Mouse (Mus musculus) megakaryocyte, adult 5-6 weeks (primary cell): ENCODE results near the gene Zfp935. TPM values are rescaled to one million over a fixed set of nuclear protein-coding genes. Genes with fewer than 3 reads are reported as not detected.
"Not testable (repeated sequence)": the region's sequence is repeated elsewhere in the genome, so short reads cannot be mapped to it uniquely, and the experiment has no call there.

ENCODE experiments used
- ATAC-seq: 2 replicates; pipeline ENCODE4 v1.8.0; 2016; ENCODE audit warnings: mild to moderate bottlenecking, inconsistent platforms; ENCODE audit not compliant: poor library complexity, severe bottlenecking
- total RNA-seq, 2 experiments: library from RNA; stranded (forward) in 1 of 2; stranded (reverse) in 1 of 2; fragments of 153-499, 151-499 nt in 1 of 2; fragments of 221-1000, 200-1000 nt in 1 of 2; gene quantifications; 2 replicates each; pipeline versions ENCODE4 v1.2.3 to v1.2.4; 2015 to 2017

Gene Zfp935
- not detected in 2 replicates for total RNA-seq (2015)
- total RNA-seq (2017): not detected in 2 replicates

GRCm38 (mm10) chr13:62558189-62559110 lies at the start of gene Zfp935:
TSS of gene Zfp935 (minus strand) at chr13:62558511.
- peak; percentile 77 for ATAC-seq

- not testable (repeated sequence) for ATAC-seq
Observed at GRCm38 (mm10) chr13:62571099-62571498, 12.8 kb upstream of the Zfp935 start, which contains the start of gene Zfp934. TSS of gene Zfp934 (minus strand) at chr13:62571199.

DNA sequence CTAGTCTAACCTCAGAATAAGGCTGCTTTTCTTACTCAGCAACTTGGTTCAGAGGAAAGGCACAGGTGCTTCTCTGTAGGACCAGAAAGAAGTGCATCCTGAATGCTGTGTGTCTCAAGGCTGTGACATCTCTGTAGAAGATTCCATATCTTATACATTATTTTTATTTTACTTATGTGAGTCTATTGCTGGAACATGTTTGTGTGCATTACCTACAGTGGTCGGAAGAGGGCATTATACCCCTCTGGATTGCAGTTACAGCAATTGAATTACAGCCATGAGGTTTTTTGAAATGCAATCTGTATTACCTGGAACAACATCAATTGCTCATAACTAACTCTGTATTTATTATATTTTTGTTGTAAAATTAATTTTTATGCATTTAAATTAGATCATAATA lies 3.4 kb upstream of the Zfp935 start:
- ATAC-seq: not testable (repeated sequence)

- not testable (repeated sequence) for ATAC-seq
Observed at GRCm38 (mm10) chr13:62530129-62530528, 28.2 kb downstream of the Zfp935 start.

DNA sequence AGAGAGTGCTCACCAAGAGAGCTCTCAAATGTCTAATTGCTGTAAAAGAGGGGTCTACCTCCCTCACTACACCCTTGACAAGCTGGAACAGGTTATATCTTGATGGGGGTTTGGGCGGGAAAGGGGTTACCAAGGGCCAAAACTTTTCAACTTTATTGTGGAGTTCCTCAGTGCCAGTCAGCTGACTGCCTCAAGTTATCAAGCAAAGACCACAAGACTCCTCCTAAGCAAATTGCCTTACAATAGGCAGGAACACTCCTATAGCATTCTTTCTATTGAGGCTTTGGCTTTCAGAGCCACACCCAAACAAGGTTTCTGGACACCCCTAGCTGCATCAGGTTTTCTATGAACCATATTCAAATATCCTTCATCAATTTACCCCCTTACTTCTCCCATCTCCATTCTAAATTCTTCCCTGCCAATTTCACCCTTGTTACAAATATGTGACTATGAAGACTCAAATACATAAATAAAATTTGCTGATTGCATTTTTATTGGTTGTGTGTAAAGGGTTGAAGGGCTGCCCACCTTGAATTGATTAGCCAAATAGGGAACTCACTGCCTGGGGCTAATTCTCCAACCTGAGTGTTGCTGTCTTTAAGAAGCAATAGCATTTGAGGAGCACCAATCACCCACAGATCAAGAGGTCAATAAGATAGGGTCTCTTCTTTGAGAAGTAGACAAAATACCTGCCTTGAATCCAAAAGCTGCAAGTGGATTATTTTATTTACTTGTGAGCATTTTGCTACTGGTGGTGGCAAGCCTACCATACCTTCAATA lies 47.5 kb downstream of the Zfp935 start:
- not testable (repeated sequence) for ATAC-seq

- not testable (repeated sequence) for ATAC-seq
Observed at GRCm38 (mm10) chr13:62472661-62473060, 85.7 kb downstream of the Zfp935 start.

DNA sequence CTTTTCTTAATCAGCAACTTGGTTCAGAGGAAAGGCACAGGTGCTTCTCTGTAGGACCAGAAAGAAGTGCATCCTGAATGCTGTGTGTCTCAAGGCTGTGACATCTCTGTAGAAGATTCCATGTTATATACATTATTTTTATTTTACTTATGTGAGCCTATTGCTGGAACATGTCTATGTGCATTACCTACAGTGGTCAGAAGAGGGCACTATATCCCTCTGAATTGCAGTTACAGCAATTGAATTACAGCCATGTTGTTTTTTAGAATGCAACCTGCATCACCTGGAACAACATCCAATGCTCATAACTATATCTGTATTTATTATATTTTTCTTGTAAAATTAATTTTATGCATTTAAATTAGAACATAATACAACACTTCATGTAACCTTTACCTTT lies 88.4 kb downstream of the Zfp935 start:
- peak; percentile 72 for ATAC-seq

DNA sequence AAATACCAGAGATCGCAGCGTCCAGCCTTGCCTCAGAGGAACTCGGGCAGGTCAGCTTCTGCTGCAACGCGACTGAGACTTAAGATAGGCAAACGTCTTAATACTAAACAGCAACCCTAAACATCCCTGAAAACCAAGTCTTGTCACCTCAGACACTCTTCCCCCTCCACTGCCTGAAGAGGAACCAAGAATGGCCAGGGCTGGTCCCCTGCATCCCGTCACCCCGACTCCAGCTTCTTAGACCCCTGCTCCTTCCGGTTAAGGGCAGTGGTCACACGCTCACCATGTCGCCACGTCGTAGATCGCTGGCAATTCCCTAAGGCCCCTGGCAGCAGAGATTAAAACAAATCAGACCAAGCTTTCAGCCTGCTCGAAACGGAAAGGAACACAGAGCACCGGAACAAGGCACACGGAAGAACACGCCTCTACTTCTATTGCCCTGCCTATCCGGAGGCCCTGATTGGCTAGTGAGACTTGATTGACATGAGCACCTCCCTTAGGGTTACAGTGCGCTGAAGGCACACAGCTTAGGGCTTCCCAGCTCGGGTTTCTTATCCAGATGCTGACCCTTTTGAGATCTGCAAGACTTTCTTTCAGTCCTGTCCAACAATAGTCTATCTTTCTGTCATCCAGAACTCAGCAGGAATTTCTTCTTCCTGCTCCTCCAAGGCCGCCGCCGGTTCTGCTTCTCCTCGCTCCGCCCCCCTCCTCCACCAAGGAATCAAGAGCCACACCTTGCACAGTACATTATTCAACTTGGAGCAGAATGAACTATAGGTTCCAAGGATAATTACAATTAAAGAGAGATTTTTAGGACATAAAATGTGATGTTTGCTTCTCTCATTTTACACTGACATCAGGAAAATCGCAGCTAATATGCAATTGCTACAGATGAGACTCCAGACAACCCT lies 91.6 kb downstream of the Zfp935 start, which contains the start of gene Gm49359:
Gene Gm49359, minus strand, starts transcription at position 409 of the 911 bp plus-strand sequence.
- ATAC-seq: peak; percentile 100

Other genes starting within 250 kb of the Zfp935 start
- gene Gm3604, start 175.3 kb downstream of the Zfp935 start, total RNA-seq (2015): 8.1 and 11.5 TPM in 2 replicates
- 4.7 and 6.5 TPM in 2 replicates for gene Gm3604, start 175.3 kb downstream of the Zfp935 start, total RNA-seq (2017)
- gene Gm49359, start 91.7 kb downstream of the Zfp935 start, total RNA-seq (2015): 14.8 and 15.0 TPM in 2 replicates
- gene Gm49359, start 91.7 kb downstream of the Zfp935 start, total RNA-seq (2017): 13.8 and 14.8 TPM in 2 replicates
- gene Zfp934, start 12.7 kb upstream of the Zfp935 start, total RNA-seq (2015): 16.8 and 24.3 TPM in 2 replicates
- 2.6 and 7.8 TPM in 2 replicates for gene Zfp934, start 12.7 kb upstream of the Zfp935 start, total RNA-seq (2017)
- gene 6720489N17Rik, start 65.7 kb upstream of the Zfp935 start, total RNA-seq (2015): 13.0 and 19.5 TPM in 2 replicates
- 9.6 and 14.9 TPM in 2 replicates for gene 6720489N17Rik, start 65.7 kb upstream of the Zfp935 start, total RNA-seq (2017)
- gene Platr25, start 202.2 kb upstream of the Zfp935 start, total RNA-seq (2015): 30.1 and 34.3 TPM in 2 replicates
- gene Platr25, start 202.2 kb upstream of the Zfp935 start, total RNA-seq (2017): 39.2 and 42.4 TPM in 2 replicates
- gene Gm5141, start 227.3 kb upstream of the Zfp935 start, total RNA-seq (2015): 6.3 and 10.2 TPM in 2 replicates
- gene Gm5141, start 227.3 kb upstream of the Zfp935 start, total RNA-seq (2017): 4.3 and 5.0 TPM in 2 replicates